Mouse (Mus musculus): ENCODE measurements around the gene Nr4a3. TPM values are rescaled to one million over a fixed set of nuclear protein-coding genes. Genes with fewer than 3 reads are reported as not detected.
A peak's percentile ranks its signal among the peaks of the same experiment; 100 is the strongest.

Nr4a3 gene
- polyA plus RNA-seq (2012): not detected in 2 replicates

- peaks cover 77% of the 10 kb centered on the region for H3K27me3 ChIP-seq (ENCODE audit: control insufficient read depth)
- H3K4me1 ChIP-seq (ENCODE audit: control insufficient read depth): peaks cover 46% of the 10 kb centered on the region
- peaks cover 17% of the 10 kb centered on the region; the same call in 1 of the 2 replicates for H3K9me3 ChIP-seq (ENCODE audit: control insufficient read depth, low read length)
- H3K4me3 ChIP-seq (replicated peaks): peak within 1 kb of the TSS; percentile 81
- no peaks in the 10 kb centered on the region for H3K36me3 ChIP-seq (ENCODE audit: control insufficient read depth)
- TF ChIP-seq TAL1 (IDR thresholded peaks at IDR 0.05; ENCODE audit: low read length) (no peak), GATA1 (IDR thresholded peaks at IDR 0.05; ENCODE audit: low read length) (no peak)
These were observed at the start of gene Nr4a3 for GRCm38 (mm10) chr4:48044491-48045211. Gene Nr4a3, plus strand, starts transcription at chr4:48045153.

- no peaks in the 10 kb centered on the region for H3K36me3 ChIP-seq (ENCODE audit: control insufficient read depth)
- H3K27me3 ChIP-seq (ENCODE audit: control insufficient read depth): no peaks in the 10 kb centered on the region
- TF ChIP-seq GATA1 (IDR thresholded peaks at IDR 0.05; ENCODE audit: low read length) (no peak), TAL1 (IDR thresholded peaks at IDR 0.05; ENCODE audit: low read length) (no peak)
- H3K4me3 ChIP-seq (replicated peaks): no peak overlapping the region
- no peaks in the 10 kb centered on the region for H3K9me3 ChIP-seq (ENCODE audit: control insufficient read depth, low read length)
- H3K4me1 ChIP-seq (ENCODE audit: control insufficient read depth): no peaks in the 10 kb centered on the region
These were observed 42.0 kb upstream of the Nr4a3 start for GRCm38 (mm10) chr4:48002969-48003368.

- Histone ChIP-seq H3K27me3 (ENCODE audit: control insufficient read depth) (no peaks in the 10 kb centered on the region), H3K36me3 (ENCODE audit: control insufficient read depth) (no peaks in the 10 kb centered on the region), H3K4me1 (ENCODE audit: control insufficient read depth) (no peaks in the 10 kb centered on the region), H3K9me3 (ENCODE audit: control insufficient read depth, low read length) (no peaks in the 10 kb centered on the region), H3K4me3 (replicated peaks) (no peak overlapping the region)
- TF ChIP-seq GATA1 (IDR thresholded peaks at IDR 0.05; ENCODE audit: low read length) (no peak), TAL1 (IDR thresholded peaks at IDR 0.05; ENCODE audit: low read length) (no peak)
These were observed 41.5 kb upstream of the Nr4a3 start for GRCm38 (mm10) chr4:48003456-48003855.

- H3K9me3 ChIP-seq (ENCODE audit: control insufficient read depth, low read length): no peaks in the 10 kb centered on the region
- no peaks in the 10 kb centered on the region for H3K27me3 ChIP-seq (ENCODE audit: control insufficient read depth)
- H3K36me3 ChIP-seq (ENCODE audit: control insufficient read depth): no peaks in the 10 kb centered on the region
- no peaks in the 10 kb centered on the region for H3K4me1 ChIP-seq (ENCODE audit: control insufficient read depth)
- TF ChIP-seq TAL1 (IDR thresholded peaks at IDR 0.05; ENCODE audit: low read length) (no peak), GATA1 (IDR thresholded peaks at IDR 0.05; ENCODE audit: low read length) (no peak)
- no peak overlapping the region for H3K4me3 ChIP-seq (replicated peaks)
These were observed 38.6 kb upstream of the Nr4a3 start for GRCm38 (mm10) chr4:48006355-48006754.

GRCm38 (mm10) chr4:48012209-48012608 lies 32.7 kb upstream of the Nr4a3 start:
- Histone ChIP-seq H3K36me3 (ENCODE audit: control insufficient read depth) (no peaks in the 10 kb centered on the region), H3K9me3 (ENCODE audit: control insufficient read depth, low read length) (no peaks in the 10 kb centered on the region), H3K4me1 (ENCODE audit: control insufficient read depth) (no peaks in the 10 kb centered on the region), H3K4me3 (replicated peaks) (no peak overlapping the region), H3K27me3 (ENCODE audit: control insufficient read depth) (no peaks in the 10 kb centered on the region)
- TF ChIP-seq GATA1 (IDR thresholded peaks at IDR 0.05; ENCODE audit: low read length) (no peak), TAL1 (IDR thresholded peaks at IDR 0.05; ENCODE audit: low read length) (no peak)

GRCm38 (mm10) chr4:48022966-48023365 lies 22.0 kb upstream of the Nr4a3 start:
- no peak for TF ChIP-seq TAL1 (IDR thresholded peaks at IDR 0.05; ENCODE audit: low read length)
- TF ChIP-seq GATA1 (IDR thresholded peaks at IDR 0.05; ENCODE audit: low read length): no peak
- no peaks in the 10 kb centered on the region for H3K9me3 ChIP-seq (ENCODE audit: control insufficient read depth, low read length)
- no peaks in the 10 kb centered on the region for H3K27me3 ChIP-seq (ENCODE audit: control insufficient read depth)
- H3K36me3 ChIP-seq (ENCODE audit: control insufficient read depth): no peaks in the 10 kb centered on the region
- H3K4me3 ChIP-seq (replicated peaks): no peak overlapping the region
- no peaks in the 10 kb centered on the region for H3K4me1 ChIP-seq (ENCODE audit: control insufficient read depth)

- TF ChIP-seq TAL1 (IDR thresholded peaks at IDR 0.05; ENCODE audit: low read length) (no peak), GATA1 (IDR thresholded peaks at IDR 0.05; ENCODE audit: low read length) (no peak)
- Histone ChIP-seq H3K4me3 (replicated peaks) (no peak overlapping the region), H3K27me3 (ENCODE audit: control insufficient read depth) (no peaks in the 10 kb centered on the region), H3K4me1 (ENCODE audit: control insufficient read depth) (no peaks in the 10 kb centered on the region), H3K9me3 (ENCODE audit: control insufficient read depth, low read length) (no peaks in the 10 kb centered on the region), H3K36me3 (ENCODE audit: control insufficient read depth) (no peaks in the 10 kb centered on the region)
These were observed 15.3 kb upstream of the Nr4a3 start for GRCm38 (mm10) chr4:48029652-48030051.

- TF ChIP-seq GATA1 (IDR thresholded peaks at IDR 0.05; ENCODE audit: low read length) (no peak), TAL1 (IDR thresholded peaks at IDR 0.05; ENCODE audit: low read length) (no peak)
- Histone ChIP-seq H3K4me1 (ENCODE audit: control insufficient read depth) (no peaks in the 10 kb centered on the region), H3K36me3 (ENCODE audit: control insufficient read depth) (no peaks in the 10 kb centered on the region), H3K27me3 (ENCODE audit: control insufficient read depth) (no peaks in the 10 kb centered on the region), H3K9me3 (ENCODE audit: control insufficient read depth, low read length) (no peaks in the 10 kb centered on the region), H3K4me3 (replicated peaks) (no peak overlapping the region)
These were observed 10.7 kb upstream of the Nr4a3 start for GRCm38 (mm10) chr4:48034287-48034686.

GRCm38 (mm10) chr4:48037646-48038045 lies 7.3 kb upstream of the Nr4a3 start:
- no peak for TF ChIP-seq GATA1 (IDR thresholded peaks at IDR 0.05; ENCODE audit: low read length)
- Histone ChIP-seq H3K9me3 (ENCODE audit: control insufficient read depth, low read length) (no peaks in the 10 kb centered on the region), H3K27me3 (ENCODE audit: control insufficient read depth) (peaks cover 13% of the 10 kb centered on the region), H3K4me1 (ENCODE audit: control insufficient read depth) (peaks cover 9% of the 10 kb centered on the region), H3K4me3 (replicated peaks) (no peak overlapping the region), H3K36me3 (ENCODE audit: control insufficient read depth) (no peaks in the 10 kb centered on the region)

GRCm38 (mm10) chr4:48038847-48039246 lies 6.1 kb upstream of the Nr4a3 start:
- H3K27me3 ChIP-seq (ENCODE audit: control insufficient read depth): peaks cover 21% of the 10 kb centered on the region
- TF ChIP-seq TAL1 (IDR thresholded peaks at IDR 0.05; ENCODE audit: low read length) (no peak), GATA1 (IDR thresholded peaks at IDR 0.05; ENCODE audit: low read length) (no peak)
- H3K4me1 ChIP-seq (ENCODE audit: control insufficient read depth): peaks cover 17% of the 10 kb centered on the region
- H3K36me3 ChIP-seq (ENCODE audit: control insufficient read depth): no peaks in the 10 kb centered on the region
- no peak overlapping the region for H3K4me3 ChIP-seq (replicated peaks)
- H3K9me3 ChIP-seq (ENCODE audit: control insufficient read depth, low read length): no peaks in the 10 kb centered on the region

All from erythroblast, embryonic 14.5 days (primary cell).